Mouse (Mus musculus): ENCODE results near the gene Klc3. TPM values are rescaled to one million over a fixed set of nuclear protein-coding genes. Genes with fewer than 3 reads are reported as not detected.

Klc3 gene
- 1 to 10 TPM; 3.7 to 8.4 (median 6.9) TPM for total RNA-seq (2022)

- no peak for DNase-seq (ENCODE audit: low spot score in 2 of 2)
Measured at GRCm38 (mm10) chr7:19403731-19404296, at the start of gene Klc3. Klc3 (minus strand) TSS chr7:19404104.

- DNase-seq (ENCODE audit: low spot score in 2 of 2): no peak
Measured at GRCm38 (mm10) chr7:19449165-19449564, 45.3 kb upstream of the Klc3 start.

DNA sequence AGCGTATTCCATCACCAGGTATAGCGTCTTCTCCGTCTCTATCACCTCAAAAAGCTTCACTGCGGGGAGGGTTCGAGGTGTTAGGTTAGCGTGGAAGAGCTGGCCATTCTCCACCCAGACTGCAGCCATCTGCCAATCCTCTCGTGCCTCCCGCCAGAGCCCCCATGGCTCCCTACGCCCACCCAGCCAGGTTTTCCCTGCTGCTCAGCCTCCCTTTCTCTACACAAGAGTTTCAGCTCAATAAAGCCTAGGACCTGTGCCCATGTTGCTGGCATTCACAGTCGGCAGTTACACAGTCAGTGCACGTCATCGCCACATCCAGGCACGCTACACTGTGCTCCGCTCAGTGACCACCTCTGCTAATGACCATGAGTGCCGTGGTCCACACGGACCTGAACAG, 43.8 kb upstream of the Klc3 start:
- peak in 1 of 2 experiments; percentile 22 for DNase-seq (ENCODE audit: low spot score in 2 of 2)

GRCm38 (mm10) chr7:19444801-19445200, 40.9 kb upstream of the Klc3 start:
- no peak for DNase-seq (ENCODE audit: low spot score in 2 of 2)

DNA sequence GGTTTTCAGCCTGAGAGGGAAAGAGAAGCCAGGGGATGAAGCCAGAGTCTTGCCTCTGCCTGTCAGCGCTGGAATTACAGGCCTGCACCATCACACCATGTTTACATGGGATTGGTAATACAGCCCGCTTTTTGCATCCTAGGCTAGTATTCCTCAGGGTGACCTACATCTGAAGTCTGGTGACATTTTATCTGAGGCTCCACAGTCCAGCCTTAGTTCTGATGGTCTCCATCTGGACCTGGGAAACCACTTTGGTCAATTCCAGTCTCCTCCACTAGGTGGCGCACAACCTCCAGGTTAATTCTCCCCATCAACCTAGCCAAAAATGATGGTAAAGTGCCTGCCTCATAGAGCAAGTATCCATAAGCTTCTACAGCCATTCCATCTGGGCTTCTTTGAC, 39.4 kb upstream of the Klc3 start:
- peak in 1 of 2 experiments; percentile 90 for DNase-seq (ENCODE audit: low spot score in 2 of 2)

DNA sequence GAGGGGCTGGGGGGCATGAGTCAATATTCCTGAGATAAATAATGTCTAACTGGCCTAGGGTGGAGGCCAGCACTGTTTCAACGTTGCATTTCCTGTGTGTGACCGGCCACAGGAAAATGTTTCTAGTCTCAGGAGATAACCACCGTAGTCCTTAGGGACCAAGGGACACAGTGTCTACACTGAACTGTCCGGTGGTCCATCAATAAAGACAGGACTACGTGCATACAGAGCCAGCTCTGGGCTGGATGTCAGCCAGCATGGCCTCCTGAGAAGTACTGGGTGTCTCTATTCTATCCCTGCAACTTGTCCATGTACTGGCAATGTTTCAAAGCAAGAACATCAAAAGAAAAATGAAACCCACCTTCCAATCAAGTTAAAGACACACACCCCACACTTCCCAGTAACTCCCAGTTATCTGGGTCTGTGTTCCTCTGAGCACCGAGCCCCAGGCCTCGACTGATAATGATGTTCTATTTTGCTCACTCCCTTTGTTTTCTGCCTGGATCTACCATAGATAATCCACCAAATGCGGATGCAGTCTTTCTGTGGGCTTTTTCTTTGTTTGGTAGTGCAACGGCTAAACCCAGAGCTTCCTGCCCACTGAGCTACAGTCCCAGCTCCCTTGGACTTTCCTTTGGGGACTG, 37.7 kb upstream of the Klc3 start:
- DNase-seq (ENCODE audit: low spot score in 2 of 2): no peak

DNA sequence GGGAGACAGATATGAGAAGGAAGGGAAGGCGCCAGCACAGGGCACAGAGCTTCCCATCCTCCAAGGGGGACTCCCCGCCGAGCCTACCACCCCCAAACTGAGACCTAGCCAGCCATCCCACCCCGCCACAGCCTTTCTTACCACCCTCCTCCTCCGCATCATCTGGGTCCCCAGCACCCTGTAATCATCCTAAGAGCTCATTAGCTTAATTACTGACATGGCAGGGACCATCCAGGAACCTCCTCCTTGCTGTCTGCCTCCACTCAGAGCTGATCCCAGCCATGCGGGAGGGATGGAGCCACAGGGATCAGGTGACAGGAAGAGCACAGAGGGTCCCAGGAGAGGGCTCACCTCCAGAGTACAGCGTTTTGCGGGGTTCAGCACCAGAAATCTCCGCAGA, 33.1 kb upstream of the Klc3 start:
- peak; percentile 57 to 71 for DNase-seq (ENCODE audit: low spot score in 2 of 2)

DNA sequence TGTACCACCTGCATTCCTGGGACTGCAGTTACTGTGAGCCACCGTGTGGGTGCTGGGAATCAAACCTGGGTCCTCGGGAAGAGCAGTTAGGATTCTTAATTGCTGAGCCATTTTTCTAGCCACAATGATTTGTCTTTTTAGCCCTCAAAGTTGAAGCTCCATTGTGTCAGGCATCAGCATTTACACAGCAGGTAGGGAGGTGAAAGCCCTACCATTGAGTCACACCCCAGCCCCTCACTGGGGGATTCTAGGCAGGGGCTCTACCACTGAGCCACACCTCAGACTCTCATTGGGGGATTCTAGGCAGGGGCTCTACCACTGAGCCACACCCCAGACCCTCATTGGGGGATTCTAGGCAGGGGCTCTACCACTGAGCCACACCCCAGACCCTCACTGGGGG, 32.4 kb upstream of the Klc3 start:
- no peak for DNase-seq (ENCODE audit: low spot score in 2 of 2)

DNA sequence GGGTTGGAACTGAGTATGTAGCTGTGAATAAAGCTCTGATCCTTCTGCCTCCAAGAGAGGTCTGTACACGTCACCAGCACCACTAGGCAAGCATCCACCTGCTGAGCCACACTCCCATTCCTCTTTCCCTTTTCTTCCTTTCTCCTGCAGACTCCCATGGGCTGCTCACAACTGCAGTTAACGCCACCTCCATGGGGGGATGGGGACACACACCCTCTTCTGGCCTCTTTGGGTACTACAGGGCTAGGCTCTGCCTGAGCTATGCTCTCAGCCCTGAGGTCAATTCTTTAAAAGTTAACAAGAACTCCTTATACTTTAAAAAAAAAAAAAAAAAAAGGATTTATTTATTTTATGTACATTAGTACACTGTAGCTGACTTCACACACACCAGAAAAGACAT, 28.6 kb upstream of the Klc3 start:
- DNase-seq (ENCODE audit: low spot score in 2 of 2): no peak

- DNase-seq (ENCODE audit: low spot score in 2 of 2): no peak
Measured at GRCm38 (mm10) chr7:19430402-19430801, 26.5 kb upstream of the Klc3 start.

DNA sequence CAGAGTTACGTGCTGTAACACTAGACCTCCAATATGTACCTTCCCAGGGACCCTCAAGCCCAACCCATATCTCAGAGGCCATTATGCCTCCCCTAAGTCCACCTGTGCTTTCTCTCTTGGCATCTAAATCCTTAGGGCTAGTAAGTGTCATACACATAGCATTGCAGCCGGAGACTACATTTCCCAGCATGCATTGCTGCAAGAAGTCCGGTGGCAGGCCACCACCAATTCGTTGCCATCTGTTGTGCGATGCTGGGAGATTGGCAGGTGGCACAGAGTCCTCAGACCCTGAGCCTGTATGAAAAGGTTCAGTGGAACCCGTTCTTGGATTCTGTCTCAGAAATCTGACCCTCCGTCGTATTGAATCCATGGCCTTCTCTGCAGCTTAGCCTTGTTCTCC, 25.8 kb upstream of the Klc3 start:
- DNase-seq (ENCODE audit: low spot score in 2 of 2): no peak

- no peak for DNase-seq (ENCODE audit: low spot score in 2 of 2)
Measured at GRCm38 (mm10) chr7:19427999-19428650, 24.2 kb upstream of the Klc3 start.

GRCm38 (mm10) chr7:19426888-19427287, 23.0 kb upstream of the Klc3 start:
- DNase-seq (ENCODE audit: low spot score in 2 of 2): no peak

DNA sequence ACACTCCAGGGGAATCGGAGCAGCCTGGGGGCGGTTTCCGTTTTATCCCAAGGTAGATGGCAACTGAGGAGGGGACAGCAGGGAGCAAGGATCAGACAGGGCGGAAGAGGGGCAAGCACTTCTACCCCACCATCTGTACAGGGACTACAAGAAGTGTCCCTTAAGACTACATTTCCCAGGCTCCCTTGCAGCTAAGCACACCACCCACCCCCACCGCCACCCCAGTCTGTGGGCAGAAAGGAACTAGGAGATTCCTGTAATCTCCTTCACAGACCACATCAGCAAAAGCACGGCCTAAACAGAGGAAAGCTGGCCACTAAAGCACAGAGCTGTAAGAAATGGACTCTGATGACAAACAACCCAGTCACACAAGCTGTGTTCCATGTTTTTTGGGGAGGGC, 22.4 kb upstream of the Klc3 start:
- no peak for DNase-seq (ENCODE audit: low spot score in 2 of 2)

DNA sequence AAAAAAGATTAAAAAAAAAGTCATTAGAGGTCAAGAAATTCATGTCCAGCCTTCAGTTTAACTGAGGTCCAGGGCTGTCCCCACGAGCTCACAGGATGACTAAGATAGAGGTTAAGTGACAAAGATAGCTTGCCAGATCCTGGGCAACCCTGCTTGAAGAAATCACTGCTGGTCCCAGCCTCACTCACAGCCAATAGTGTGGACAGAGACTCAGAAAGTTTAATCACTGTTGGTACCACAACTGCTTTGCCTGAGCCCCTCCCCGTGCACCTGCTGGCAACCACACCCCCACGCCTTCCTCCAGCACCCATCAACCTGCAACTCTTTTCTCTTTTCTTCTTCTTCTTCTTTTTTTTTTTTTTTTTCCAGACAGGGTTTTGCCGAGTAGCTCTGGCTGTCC, 20.1 kb upstream of the Klc3 start:
- no peak for DNase-seq (ENCODE audit: low spot score in 2 of 2)

DNA sequence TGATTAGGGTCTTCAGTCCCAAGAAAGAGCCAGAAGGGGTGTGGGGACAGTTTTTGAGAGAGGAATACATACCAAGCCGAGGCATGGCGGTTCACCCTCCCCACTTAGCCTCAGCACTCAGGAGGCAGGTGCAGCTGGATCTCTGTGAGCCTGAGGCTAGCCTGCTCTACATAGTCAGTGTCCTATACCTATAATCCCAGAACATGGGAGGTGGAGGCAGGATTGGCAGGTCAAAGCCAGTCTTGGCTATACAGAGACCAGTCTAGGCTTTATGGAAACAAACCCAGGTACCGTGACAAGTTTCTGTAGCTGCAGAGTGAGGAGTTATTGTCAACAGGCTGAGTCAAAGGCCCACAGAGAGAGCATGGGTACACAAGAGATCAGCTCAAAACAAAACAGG, 19.2 kb upstream of the Klc3 start:
- no peak for DNase-seq (ENCODE audit: low spot score in 2 of 2)

DNA sequence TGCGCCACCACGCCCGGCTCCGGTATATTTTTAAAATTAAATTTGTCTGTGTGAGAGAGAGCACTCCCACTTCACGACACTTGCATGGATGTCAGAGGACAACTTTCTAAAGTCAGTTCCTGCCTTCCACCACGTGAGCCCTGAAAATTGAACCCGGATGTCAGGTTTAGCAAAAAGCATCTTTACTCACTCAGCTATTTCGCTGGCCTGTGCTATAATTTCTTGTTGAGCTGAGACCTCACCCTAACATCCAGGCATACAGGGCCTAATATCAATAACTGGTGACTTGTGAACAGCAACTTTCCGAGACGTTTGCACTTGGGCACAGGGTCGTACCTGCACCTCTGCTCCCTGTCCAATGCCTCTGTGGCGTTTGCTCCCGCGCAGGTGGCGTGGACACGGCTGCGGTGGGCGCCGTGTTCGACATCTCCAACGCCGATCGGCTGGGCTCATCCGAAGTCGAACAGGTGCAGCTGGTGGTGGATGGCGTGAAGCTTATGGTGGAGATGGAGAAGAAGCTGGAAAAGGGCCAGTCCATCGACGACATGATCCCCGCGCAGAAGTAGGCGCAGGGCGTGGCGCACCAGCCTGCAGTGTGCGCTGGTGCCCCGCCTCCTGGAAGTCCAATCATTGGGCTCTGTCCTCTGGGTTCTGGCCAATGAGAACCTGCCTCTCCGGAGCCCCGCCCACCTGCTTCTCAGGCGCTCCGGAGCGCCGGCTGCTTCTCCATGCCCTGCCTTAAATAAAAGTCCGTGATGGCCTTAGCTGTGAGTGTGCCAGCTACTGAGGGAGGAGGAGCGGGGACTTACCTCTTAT, 17.1 kb upstream of the Klc3 start:
- peak; percentile 84 for DNase-seq (ENCODE audit: low spot score in 2 of 2)

DNA sequence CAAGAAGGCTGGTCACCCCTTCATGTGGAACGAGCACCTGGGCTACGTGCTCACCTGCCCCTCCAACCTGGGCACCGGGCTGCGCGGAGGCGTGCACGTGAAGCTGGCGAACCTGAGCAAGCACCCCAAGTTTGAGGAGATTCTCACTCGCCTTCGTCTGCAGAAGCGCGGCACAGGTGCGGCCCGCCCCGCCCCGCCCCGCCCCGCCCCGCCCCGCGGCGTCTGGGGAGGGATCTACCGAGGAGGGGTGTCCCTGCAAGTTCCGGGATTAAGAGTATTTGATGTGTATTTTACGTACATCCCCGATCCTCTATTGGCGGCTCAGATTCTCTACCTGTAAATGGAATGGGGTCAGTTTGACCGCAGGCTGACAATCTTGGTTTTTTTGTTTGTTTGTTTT, 16.2 kb upstream of the Klc3 start:
- DNase-seq (ENCODE audit: low spot score in 2 of 2): no peak

DNA sequence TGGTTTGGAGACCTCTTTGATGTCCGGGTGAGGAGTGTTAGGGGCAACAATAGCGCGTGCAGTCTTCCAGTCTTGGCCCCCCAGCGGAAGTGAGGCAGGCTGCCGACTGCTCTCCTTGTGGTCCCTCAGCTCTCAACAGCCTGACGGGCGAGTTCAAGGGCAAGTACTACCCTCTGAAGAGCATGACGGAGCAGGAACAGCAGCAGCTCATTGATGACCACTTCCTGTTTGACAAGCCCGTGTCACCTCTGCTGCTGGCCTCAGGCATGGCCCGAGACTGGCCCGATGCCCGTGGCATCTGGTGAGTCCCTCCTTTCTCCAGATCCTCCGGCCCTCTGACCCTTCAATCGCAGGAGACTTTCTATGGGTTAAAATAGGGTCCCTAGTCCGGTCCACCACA, 12.7 kb upstream of the Klc3 start:
- no peak for DNase-seq (ENCODE audit: low spot score in 2 of 2)

DNA sequence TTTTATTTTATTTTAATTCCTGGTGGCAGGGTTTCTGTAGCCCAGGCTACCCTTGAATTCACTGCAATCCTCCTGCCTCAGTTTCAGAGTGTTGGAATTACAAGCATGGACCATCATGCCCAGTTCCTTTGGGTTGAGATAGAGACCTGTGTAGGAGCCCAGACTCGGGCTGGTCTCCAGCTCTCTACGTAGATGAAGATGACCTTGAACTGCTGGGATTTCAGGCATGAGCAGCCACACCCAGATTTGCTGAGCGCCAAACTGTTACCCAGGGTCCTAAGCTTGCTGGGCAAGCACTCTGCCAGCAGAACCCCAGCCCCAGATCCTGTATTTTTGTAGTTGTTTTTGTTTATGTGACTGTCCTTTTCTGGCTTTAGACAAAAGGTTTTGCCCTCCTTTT, 9.6 kb upstream of the Klc3 start:
- no peak for DNase-seq (ENCODE audit: low spot score in 2 of 2)

DNA sequence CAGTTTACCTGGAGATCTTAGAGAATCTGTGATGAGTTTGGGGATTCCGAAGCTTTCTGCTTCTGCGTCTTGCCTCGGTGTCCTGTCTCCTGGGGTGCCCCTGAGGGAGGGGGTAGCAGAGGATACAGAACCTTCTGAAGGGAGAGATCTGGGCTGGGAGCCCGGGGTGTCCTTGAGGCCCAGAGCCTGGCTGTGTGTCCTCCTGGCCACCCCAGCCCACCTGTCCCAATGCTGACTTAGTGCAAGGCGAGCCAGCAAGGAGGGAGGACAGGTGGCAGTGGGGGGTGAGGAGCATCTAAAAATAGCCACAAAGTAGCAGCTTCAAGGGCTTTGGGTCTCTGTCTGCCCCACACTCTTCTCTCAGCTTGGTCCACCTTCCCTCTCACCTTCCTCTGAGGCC, 7.9 kb upstream of the Klc3 start:
- DNase-seq (ENCODE audit: low spot score in 2 of 2): no peak

DNA sequence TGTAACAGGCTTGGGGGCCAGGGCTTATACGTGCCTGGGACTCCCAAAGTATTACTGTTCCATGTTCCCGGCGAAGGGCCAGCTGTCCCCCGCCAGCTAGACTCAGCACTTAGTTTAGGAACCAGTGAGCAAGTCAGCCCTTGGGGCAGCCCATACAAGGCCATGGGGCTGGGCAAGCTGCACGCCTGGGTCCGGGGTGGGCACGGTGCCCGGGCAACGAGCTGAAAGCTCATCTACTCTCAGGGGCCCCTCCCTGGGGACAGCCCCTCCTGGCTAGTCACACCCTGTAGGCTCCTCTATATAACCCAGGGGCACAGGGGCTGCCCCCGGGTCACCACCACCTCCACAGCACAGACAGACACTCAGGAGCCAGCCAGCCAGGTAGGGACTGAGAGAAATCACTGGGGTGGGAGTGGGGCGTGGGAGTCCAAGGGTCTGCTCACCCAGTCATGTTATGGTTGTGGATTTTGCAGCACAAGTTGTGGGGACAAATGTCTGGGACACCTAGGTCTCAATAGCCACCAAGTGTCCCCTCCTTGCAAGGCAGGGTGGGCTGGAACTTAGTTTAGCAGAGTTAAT, 7.0 kb upstream of the Klc3 start:
- no peak for DNase-seq (ENCODE audit: low spot score in 2 of 2)
